Mouse (Mus musculus): ENCODE results near the gene Mgme1.

Gene Mgme1

GRCm38 (mm10) chr2:144270507-144271420 is at the start of gene Mgme1, which contains the start of gene Snx5:
Gene Mgme1, plus strand, starts transcription at chr2:144270663.
Gene Snx5, minus strand, starts transcription at chr2:144270906.
- ATAC-seq (ENCODE audit: low TSS enrichment): peak; percentile 92

- no peak for ATAC-seq (ENCODE audit: low TSS enrichment)
Observed at GRCm38 (mm10) chr2:144224351-144224750, 46.1 kb upstream of the Mgme1 start.

- ATAC-seq (ENCODE audit: low TSS enrichment): no peak
Observed at GRCm38 (mm10) chr2:144226906-144227586, 43.4 kb upstream of the Mgme1 start.

GRCm38 (mm10) chr2:144228521-144229346 is 41.7 kb upstream of the Mgme1 start:
- no peak for ATAC-seq (ENCODE audit: low TSS enrichment)

- no peak for ATAC-seq (ENCODE audit: low TSS enrichment)
Observed at GRCm38 (mm10) chr2:144229647-144230046, 40.8 kb upstream of the Mgme1 start.

- no peak for ATAC-seq (ENCODE audit: low TSS enrichment)
Observed at GRCm38 (mm10) chr2:144230498-144230897, 40.0 kb upstream of the Mgme1 start.

GRCm38 (mm10) chr2:144231115-144231514 is 39.3 kb upstream of the Mgme1 start:
- ATAC-seq (ENCODE audit: low TSS enrichment): no peak

- no peak for ATAC-seq (ENCODE audit: low TSS enrichment)
Observed at GRCm38 (mm10) chr2:144233534-144233933, 36.9 kb upstream of the Mgme1 start.

GRCm38 (mm10) chr2:144235776-144236175 is 34.7 kb upstream of the Mgme1 start:
- ATAC-seq (ENCODE audit: low TSS enrichment): no peak

- ATAC-seq (ENCODE audit: low TSS enrichment): no peak
Observed at GRCm38 (mm10) chr2:144236791-144237584, 33.5 kb upstream of the Mgme1 start.

- peak; percentile 50 for ATAC-seq (ENCODE audit: low TSS enrichment)
Observed at GRCm38 (mm10) chr2:144238341-144238740, 32.1 kb upstream of the Mgme1 start.

- ATAC-seq (ENCODE audit: low TSS enrichment): no peak
Observed at GRCm38 (mm10) chr2:144239318-144239717, 31.1 kb upstream of the Mgme1 start.

GRCm38 (mm10) chr2:144240095-144240899 is 30.2 kb upstream of the Mgme1 start:
- ATAC-seq (ENCODE audit: low TSS enrichment): 0 out of 2 replicates have a peak, but pooled peaks have one; percentile 35

- ATAC-seq (ENCODE audit: low TSS enrichment): peak; percentile 5; the same call in 1 of the 2 replicates
Observed at GRCm38 (mm10) chr2:144245464-144245863, 25.0 kb upstream of the Mgme1 start.

- no peak for ATAC-seq (ENCODE audit: low TSS enrichment)
Observed at GRCm38 (mm10) chr2:144246270-144246669, 24.2 kb upstream of the Mgme1 start.

GRCm38 (mm10) chr2:144247337-144247978 is 23.0 kb upstream of the Mgme1 start:
- ATAC-seq (ENCODE audit: low TSS enrichment): peak; percentile 50

- no peak for ATAC-seq (ENCODE audit: low TSS enrichment)
Observed at GRCm38 (mm10) chr2:144248613-144249376, 21.7 kb upstream of the Mgme1 start.

GRCm38 (mm10) chr2:144250111-144250510 is 20.4 kb upstream of the Mgme1 start:
- no peak for ATAC-seq (ENCODE audit: low TSS enrichment)

GRCm38 (mm10) chr2:144262837-144263236 is 7.6 kb upstream of the Mgme1 start:
- no peak for ATAC-seq (ENCODE audit: low TSS enrichment)

All from frontal cortex, adult (tissue).